Mouse (Mus musculus): ENCODE data around the gene Ric8b.

DNA sequence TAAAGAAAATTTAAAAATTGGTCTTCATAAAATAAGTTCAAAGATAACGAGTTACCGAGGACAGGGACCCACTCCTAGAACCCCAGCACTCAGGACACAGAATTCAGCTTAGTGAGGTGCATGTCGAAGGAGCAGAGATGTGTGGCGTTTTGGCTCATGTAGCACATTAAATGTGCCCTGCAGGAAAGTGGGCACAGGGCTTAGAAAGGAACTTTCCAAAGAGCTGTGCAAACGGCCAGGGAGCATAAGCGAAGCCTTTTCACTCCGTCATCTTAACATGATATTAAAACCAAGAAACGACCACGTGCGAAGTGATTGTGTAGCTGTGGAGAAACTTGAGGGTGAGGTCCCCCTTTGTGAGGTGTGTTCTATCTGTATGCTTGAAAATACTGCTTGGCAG lies 36.8 kb downstream of the Ric8b start:
- TF ChIP-seq CTCF (IDR thresholded peaks at IDR 0.05; ENCODE audit: insufficient read depth, low read length) (no peak), POLR2A (IDR thresholded peaks at IDR 0.05; ENCODE audit: borderline replicate concordance, extremely low read depth, low read depth, low read length) (no peak)

All from lung, adult 2 months (tissue).